Mouse (Mus musculus) limb, embryonic 14.5 days (tissue): Measurements from ENCODE around the gene Gm20671. TPM values are rescaled to one million over a fixed set of nuclear protein-coding genes. Genes with fewer than 3 reads are reported as not detected.
"Not testable (repeated sequence)": the region's sequence is repeated elsewhere in the genome, so short reads cannot be mapped to it uniquely, and the experiment has no call there.

Source experiments
- ATAC-seq: fragments of 200-750 bp; cut with Nextera tagmentation; 2 replicates; pipeline ENCODE4 v1.8.0; 2017; ENCODE audit warnings: low read depth, moderate number of reproducible peaks, moderate TSS enrichment; ENCODE audit not compliant: low FRiP score
- DNase-seq: peaks from one replicate; pipeline ENCODE4 v3.0.0-alpha.2; 2015; ENCODE audit warnings: low spot score
- H3K27ac ChIP-seq: fragments of 300-500 bp; sonication (generic); replicated peaks from 2 replicates; pipeline ENCODE4 v1.5.1; 2014; ENCODE audit warnings: low read depth, mild to moderate bottlenecking, low read length, moderate library complexity, mixed read lengths
- H3K27me3 ChIP-seq: fragments of 300-500 bp; sonication (generic); 2 replicates; pipeline ENCODE4 v1.6.1; 2014; ENCODE audit warnings: low read length, mixed read lengths; ENCODE audit not compliant: control insufficient read depth, insufficient read depth
- H3K36me3 ChIP-seq: fragments of 300-500 bp; sonication (generic); 2 replicates; pipeline ENCODE4 v1.6.1; 2014; ENCODE audit warnings: mild to moderate bottlenecking, low read length, moderate library complexity, mixed read lengths; ENCODE audit not compliant: control insufficient read depth, insufficient read depth
- H3K4me1 ChIP-seq: fragments of 300-500 bp; sonication (generic); 2 replicates; pipeline ENCODE4 v1.6.1; 2014; ENCODE audit warnings: antibody characterized with exemption, low read length, mixed read lengths; ENCODE audit not compliant: control insufficient read depth, insufficient read depth
- H3K4me2 ChIP-seq: fragments of 300-500 bp; sonication (generic); replicated peaks from 2 replicates; pipeline ENCODE4 v1.6.1; 2014; ENCODE audit warnings: low read depth, mild to moderate bottlenecking, low read length, moderate library complexity; ENCODE audit not compliant: severe bottlenecking
- H3K4me3 ChIP-seq: fragments of 300-500 bp; sonication (generic); replicated peaks from 2 replicates; pipeline ENCODE4 v1.5.1; 2014; ENCODE audit warnings: low read length
- H3K9ac ChIP-seq: fragments of 300-500 bp; sonication (generic); 2 replicates; pipeline ENCODE4 v1.6.1; 2014; ENCODE audit warnings: mild to moderate bottlenecking, low read depth, low read length, moderate library complexity; ENCODE audit not compliant: severe bottlenecking
- H3K9me3 ChIP-seq: fragments of 300-500 bp; sonication (generic); 2 replicates; pipeline ENCODE4 v1.6.1; 2016; ENCODE audit warnings: low read length; ENCODE audit not compliant: control insufficient read depth
- POLR2A ChIP-seq: fragments of 200-500 bp; IDR thresholded peaks from 2 replicates; pipeline ENCODE4 v1.8.0; 2012; ENCODE audit warnings: inconsistent platforms, mild to moderate bottlenecking, moderate library complexity, borderline replicate concordance; ENCODE audit not compliant: insufficient read depth, insufficient read length; ENCODE audit errors: extremely low read depth
- WGBS: fragments of 180-500 bp; shearing (Covaris S2); extraction: QIAGEN DNeasy Blood & Tissue Kit; methylation state at CpG from one replicate; pipeline ENCODE4 v1.1.7; 2014; 5-methylcytosine and 5-hydroxymethylcytosine counted together
- polyA plus RNA-seq, 2 experiments: library from polyadenylated mRNA; depleted of rRNA in 1 of 2; stranded (reverse) in 1 of 2; unstranded in 1 of 2; fragments of >200 nt; fragmentation: Nextera tagmentation in 1 of 2; extraction: Ambion mirVana in 1 of 2; gene quantifications; 2 replicates each; pipeline versions ENCODE4 v1.2.1 to v1.2.3; 2012 to 2014

Gene Gm20671
- polyA plus RNA-seq, 2 experiments = 1.9 TPM; not detected in 1

- Histone ChIP-seq H3K36me3 (peaks cover 17% of the 10 kb centered on the region), H3K4me3 (no peak overlapping the region), H3K4me1 (no peaks in the 10 kb centered on the region), H3K27me3 (no peaks in the 10 kb centered on the region), H3K4me2 (no peak overlapping the region), H3K9ac (no peak overlapping the region), H3K27ac (no peak overlapping the region), H3K9me3 (no peaks in the 10 kb centered on the region)
- DNase-seq = no peak
- no peak for ATAC-seq
- TF ChIP-seq POLR2A = no peak
- WGBS = 93% methylated on average over 3 of the region's 3 CpGs
These were observed 59.9 kb downstream of the Gm20671 start for GRCm38 (mm10) chr5:32767004-32767403.

- WGBS = 89% methylated on average over 5 of the region's 5 CpGs
- no peak for ATAC-seq
- Histone ChIP-seq H3K9me3 (no peaks in the 10 kb centered on the region), H3K4me1 (no peaks in the 10 kb centered on the region), H3K9ac (no peak overlapping the region), H3K27me3 (no peaks in the 10 kb centered on the region), H3K36me3 (peaks cover 10% of the 10 kb centered on the region), H3K4me2 (no peak overlapping the region), H3K27ac (no peak overlapping the region), H3K4me3 (no peak overlapping the region)
- DNase-seq = no peak
- TF ChIP-seq POLR2A = no peak
These were observed 65.3 kb downstream of the Gm20671 start for GRCm38 (mm10) chr5:32761566-32762140.

GRCm38 (mm10) chr5:32760787-32761186 lies 66.1 kb downstream of the Gm20671 start:
- DNase-seq (no peak), ATAC-seq (no peak)
- TF ChIP-seq POLR2A = no peak
- Histone ChIP-seq H3K9me3 (no peaks in the 10 kb centered on the region), H3K4me3 (no peak overlapping the region), H3K36me3 (peaks cover 10% of the 10 kb centered on the region), H3K4me2 (no peak overlapping the region), H3K9ac (no peak overlapping the region), H3K4me1 (no peaks in the 10 kb centered on the region), H3K27me3 (no peaks in the 10 kb centered on the region), H3K27ac (no peak overlapping the region)
- 75% methylated on average over 3 of the region's 3 CpGs for WGBS

- not testable (repeated sequence) for H3K4me3 ChIP-seq, H3K36me3 ChIP-seq, H3K4me1 ChIP-seq, H3K27ac ChIP-seq, DNase-seq, H3K9ac ChIP-seq, H3K27me3 ChIP-seq, H3K9me3 ChIP-seq, ATAC-seq, H3K4me2 ChIP-seq
- 92% methylated on average over 16 of the region's 18 CpGs for WGBS
These were observed 66.6 kb downstream of the Gm20671 start for GRCm38 (mm10) chr5:32760352-32760751.

- Histone ChIP-seq H3K4me1 (no peaks in the 10 kb centered on the region), H3K9ac (no peak overlapping the region), H3K9me3 (no peaks in the 10 kb centered on the region), H3K4me2 (no peak overlapping the region), H3K27me3 (no peaks in the 10 kb centered on the region), H3K36me3 (peaks cover 10% of the 10 kb centered on the region), H3K4me3 (no peak overlapping the region), H3K27ac (no peak overlapping the region)
- TF ChIP-seq POLR2A = no peak
- DNase-seq = no peak
- no peak for ATAC-seq
- WGBS = 90% methylated on average over 2 of the region's 2 CpGs
These were observed 67.2 kb downstream of the Gm20671 start for GRCm38 (mm10) chr5:32759662-32760061.

GRCm38 (mm10) chr5:32756141-32756540 lies 70.8 kb downstream of the Gm20671 start:
- Histone ChIP-seq H3K4me3 (no peak overlapping the region), H3K36me3 (no peaks in the 10 kb centered on the region), H3K27ac (no peak overlapping the region), H3K27me3 (no peaks in the 10 kb centered on the region), H3K4me2 (no peak overlapping the region), H3K4me1 (no peaks in the 10 kb centered on the region), H3K9ac (no peak overlapping the region), H3K9me3 (no peaks in the 10 kb centered on the region)
- no peak for TF ChIP-seq POLR2A
- WGBS = 90% methylated on average over 8 of the region's 8 CpGs
- no peak for DNase-seq
- no peak for ATAC-seq
